Mouse (Mus musculus) cerebellum, adult 11-12 months (tissue): ENCODE measurements around the gene 4930539E08Rik.

Experiments
- DNase-seq: peaks from one replicate; pipeline ENCODE4 v3.0.0; 2022

Gene 4930539E08Rik

DNA sequence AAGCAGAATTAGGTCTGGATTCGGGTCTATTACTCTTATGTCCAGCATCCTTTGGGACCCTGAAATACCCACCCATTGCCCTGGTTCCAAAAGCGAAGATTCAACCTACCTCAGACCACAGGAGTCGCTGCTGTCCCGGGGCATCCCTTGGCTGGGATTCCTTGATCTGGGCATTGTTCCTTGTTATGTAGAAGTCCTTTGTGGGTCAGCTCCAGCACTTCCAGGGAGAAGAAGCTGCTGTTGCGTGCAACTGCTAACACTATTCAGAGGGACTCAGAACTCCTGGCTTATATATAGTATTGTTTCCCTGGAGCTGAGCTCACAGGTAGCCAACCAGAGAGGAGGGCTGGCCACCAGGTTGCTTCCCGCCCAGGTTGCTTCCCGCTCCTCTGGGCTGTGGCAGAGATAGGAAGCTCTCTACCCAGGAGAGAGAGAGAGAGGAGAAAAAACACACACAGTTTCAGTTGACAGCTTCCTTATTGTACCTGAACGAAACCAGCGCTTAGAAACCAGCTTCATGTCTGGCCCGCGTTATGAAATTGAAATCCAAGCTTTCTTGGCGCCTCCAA lies at the start of gene 4930539E08Rik:
Gene 4930539E08Rik, minus strand, starts transcription at position 265 of the 569 bp plus-strand sequence.
- no peak for DNase-seq

DNA sequence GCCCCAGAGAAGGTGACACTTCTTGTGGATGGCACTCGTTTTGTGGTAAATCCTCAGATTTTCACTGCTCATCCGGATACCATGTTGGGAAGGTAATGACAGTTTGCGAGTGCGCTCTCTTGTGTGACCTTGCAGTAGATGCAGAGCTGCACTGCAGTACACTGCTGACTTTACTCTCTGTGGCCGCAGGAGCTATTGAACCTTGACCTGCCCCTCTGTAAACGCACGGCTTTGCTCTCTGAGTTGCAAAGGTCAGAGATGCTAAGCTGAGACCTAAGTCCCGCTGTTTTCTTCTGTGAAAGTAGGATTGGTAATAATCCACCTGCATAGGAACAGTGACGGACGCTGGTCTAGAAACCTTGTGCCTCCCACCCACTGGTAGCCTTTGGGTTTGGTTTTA lies 46.5 kb upstream of the 4930539E08Rik start:
- no peak for DNase-seq

DNA sequence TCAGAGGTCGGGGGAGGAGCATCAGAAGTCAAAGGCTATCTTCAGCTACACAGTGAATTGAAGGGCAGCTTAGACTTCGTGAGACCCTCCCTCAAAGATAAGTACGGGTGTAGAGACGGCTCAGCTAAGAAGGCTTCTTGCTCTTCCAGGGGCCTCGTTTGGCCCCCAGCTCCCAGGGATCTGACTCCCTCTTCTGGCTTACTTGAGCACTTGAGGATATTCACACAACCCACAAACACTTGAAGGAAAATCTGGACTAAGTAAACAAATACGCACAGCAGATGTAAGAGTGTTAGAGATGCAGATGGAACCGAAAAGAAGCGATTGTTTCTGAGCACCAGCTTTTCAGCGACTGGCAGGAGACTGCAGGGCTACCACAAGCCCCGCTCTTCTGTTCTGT lies 45.5 kb upstream of the 4930539E08Rik start:
- DNase-seq = no peak

DNA sequence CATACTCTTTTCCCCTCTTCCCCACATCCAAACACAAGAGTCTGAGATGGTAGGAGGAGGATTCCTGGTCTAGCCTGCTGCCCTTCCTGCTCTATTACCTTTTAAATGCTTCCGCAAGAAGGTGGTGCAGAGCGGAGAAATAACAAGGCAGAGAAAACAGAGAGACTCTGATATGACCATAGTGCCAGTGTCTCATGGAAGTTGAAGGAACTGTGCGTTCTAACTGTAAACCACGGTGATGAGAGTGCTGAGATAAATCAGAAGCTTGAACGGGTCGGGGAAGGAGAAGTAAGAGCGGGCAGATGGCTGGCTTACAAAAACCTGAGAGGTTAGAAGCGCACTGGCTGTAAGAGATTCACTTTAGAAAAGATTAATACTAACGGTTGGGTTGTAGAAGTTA lies 39.3 kb upstream of the 4930539E08Rik start:
- no peak for DNase-seq

DNA sequence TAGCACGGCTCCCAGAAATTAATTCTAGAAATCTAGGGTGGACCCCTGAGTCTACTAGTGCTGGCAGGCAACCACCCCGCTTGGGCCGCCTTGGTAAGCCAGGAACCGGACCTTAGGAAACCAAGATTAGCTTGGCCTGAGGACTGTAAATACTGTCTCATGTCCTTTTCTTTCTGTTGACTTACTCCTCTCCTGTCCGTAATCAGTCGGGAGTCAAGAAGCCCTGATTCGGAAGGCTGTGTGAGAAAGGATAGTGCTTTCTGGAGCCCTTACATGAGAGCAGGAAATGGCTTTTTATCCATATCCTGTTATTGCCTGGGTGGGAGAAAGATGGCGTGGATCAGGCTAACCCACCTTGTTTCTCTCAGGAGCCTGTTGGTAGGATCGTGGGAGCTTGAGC lies 38.1 kb upstream of the 4930539E08Rik start:
- DNase-seq = no peak

DNA sequence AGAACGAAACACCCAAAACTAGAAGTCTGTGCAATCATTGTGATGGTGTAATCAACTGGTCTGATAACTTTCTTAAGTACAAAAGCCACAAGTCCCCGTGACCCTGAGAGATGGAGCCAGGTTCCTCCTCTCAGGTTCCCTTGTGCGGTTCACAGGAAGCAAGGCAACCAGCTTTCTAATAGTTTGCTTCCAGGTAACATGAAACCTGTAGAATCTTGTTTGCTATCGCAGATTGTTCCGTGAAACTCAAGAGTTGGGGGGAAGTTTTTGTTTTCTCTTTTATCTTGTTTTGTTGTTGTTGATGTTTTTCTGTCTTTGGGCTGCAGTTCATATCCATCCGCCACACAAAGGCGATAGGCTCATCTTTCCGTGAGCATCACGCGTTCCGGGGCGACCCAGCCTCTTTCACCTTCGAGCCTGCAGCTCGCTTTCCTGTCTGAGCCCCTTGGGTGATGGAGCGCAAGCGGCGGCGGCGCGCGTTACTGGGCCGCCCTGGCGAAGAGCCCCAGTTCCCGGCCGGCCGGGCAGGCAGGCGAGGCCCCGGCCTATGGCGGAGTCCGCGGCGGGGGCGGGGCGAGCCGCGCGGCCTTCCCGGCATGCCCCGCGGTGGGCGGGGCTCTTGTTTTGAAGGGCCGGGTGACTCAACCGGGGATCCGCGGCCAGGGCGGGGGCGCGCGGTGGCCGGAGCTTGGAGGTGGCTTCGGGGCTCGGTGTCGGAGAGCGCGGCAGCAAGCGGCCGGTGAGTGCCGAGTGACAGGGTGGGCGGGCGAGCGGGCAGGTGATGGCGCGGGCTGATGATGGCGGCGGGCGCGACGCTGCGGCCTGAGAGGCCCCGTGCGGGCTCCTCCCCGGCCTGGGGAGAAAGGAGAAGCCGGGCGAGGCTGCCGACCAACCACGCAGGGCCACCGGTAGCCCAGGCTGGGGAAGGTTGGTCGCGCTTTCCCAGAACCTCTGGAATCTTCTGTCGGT lies 37.0 kb upstream of the 4930539E08Rik start, which contains the start of gene Kctd20:
Gene Kctd20, plus strand, starts transcription at position 120 of the 969 bp plus-strand sequence.
- peak; percentile 94 for DNase-seq

DNA sequence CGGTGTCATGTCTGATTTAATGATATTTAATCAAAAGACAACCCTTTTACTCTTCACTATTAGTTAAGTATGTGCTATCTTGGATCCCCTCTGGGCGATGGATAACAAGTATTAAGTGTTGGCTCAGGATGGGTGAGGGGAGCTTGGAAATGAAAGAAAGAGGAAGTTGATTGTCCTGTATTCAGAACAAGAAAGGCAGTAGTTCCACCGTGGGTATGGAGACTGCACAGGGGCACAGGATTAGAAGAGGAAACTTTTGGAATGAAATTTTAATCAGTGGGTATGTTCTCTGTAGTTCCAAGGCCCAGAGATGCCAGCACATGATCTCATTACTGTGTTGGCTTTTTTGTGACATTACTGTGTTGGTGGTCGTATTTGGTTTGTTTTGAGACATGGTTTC lies 35.6 kb upstream of the 4930539E08Rik start:
- DNase-seq = no peak

DNA sequence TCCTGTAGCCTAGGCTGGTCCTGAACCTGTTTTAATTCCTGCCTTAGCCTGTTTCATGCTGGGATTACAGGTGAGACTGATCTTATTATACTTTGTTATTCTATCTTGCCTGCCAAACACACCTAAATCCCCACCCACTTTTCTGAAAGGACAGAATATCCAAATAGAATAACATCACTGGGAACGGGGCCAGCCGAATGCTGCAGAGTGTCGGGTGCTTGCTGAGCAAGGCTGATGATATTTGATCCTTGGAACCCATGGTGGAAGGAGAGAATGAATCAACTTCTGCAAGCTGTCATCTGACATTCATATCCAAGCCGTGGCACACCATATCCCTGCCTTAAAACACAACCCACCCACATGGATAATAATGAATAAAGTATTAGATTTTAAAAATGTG lies 33.5 kb upstream of the 4930539E08Rik start:
- no peak for DNase-seq

DNA sequence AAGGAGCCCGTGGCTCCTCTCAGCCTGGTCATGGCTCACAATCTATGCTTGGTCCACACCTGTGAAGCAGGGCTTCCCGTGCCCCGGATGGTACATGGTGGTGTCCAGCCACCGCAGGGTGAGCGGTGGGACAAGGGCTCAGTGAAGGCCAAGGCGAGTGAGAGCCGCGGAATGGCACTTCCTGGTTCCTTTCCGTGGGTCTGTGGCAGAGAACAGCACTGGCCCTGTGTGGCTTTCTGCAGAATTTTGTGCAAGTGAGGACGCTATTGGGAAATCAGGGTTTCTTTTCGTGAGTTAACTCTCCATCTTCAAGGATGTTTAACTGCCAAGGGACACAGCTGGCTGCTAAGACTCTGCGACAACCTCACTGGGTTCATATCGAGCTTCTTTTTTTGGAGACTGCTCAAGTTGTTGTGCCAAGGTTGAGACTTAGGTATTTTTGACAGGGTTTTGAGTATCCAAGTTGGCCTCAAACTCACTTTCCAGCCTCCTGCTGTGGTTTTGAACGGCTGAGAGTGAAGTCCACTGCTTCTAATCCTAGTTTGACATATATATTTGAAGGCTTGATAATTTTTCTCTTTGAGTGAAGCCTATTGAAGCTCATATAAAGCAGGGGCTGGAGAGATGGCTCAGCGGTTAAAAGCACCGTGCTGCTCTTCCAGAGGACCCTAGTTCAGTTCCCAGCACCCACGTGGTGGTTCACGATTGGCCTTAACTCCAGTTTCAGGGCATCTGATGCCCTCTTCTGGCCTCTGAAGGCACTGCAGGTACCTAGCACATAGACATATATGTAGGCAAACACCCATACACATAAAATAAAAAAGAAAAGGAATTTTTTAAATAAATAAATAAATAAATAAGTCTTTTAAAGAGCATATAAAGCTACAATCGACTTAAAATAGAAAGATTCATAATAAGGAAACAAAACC lies 32.2 kb upstream of the 4930539E08Rik start:
- DNase-seq = no peak

DNA sequence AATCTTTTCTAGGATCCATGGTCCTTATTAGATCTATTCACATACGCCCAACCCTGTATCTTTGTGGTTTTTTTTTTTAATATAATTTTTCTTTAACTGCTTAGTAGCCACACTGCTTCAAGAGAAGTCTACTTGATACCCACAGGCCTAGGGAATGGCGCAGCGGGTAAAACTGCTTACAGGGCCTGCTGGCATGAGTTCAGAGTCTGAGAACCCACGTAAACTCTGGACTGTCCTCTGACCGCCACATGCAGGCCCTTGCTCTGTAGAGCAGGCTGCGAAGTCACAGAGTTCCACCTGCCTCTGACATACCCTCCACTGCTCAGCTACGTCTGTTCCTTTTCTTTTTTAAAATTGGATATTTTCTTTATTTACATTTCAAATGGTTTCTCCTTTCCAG lies 29.4 kb upstream of the 4930539E08Rik start:
- DNase-seq = no peak

DNA sequence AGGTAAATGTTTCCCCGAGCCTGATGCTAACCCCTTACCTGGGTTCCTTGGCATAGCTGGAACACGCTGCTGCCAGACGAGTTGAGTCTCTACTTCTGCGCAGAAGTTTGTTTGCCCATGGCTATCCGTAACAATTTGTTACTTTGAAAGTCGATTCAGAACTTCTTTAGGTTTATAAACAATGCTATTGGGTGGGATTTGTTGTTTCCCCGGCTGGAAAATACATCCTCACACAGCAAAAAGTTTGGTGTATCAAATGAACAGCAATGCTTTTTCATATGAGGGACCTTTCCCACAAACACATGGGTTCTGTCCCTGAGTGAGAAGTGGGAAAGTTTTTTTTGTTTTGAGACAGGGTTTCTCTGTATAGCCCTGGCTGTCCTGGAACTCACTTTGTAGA lies 28.6 kb upstream of the 4930539E08Rik start, which contains the start of gene Pxt1:
Gene Pxt1, minus strand, starts transcription at position 101 of the 400 bp plus-strand sequence.
- no peak for DNase-seq

DNA sequence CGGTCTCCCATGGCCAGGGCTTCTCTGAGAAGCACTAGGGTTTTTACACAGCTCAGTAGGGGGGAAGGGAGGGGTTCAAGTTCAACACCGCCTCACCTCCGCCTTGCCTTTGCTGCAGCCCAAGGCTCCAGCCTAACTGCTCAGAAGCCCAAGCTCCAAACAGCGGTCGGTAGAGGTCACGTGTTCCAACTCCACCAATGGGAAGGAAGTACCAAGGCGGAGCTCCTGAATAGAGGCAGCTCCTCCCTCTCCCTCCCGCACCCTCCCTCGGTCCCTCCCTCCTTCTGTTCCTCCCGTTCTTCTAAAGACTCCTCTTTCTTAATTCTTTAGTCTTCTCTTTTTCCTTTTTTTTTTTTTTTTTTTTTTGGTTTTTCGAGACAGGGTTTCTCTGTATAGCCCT lies 27.0 kb upstream of the 4930539E08Rik start:
- DNase-seq = no peak

DNA sequence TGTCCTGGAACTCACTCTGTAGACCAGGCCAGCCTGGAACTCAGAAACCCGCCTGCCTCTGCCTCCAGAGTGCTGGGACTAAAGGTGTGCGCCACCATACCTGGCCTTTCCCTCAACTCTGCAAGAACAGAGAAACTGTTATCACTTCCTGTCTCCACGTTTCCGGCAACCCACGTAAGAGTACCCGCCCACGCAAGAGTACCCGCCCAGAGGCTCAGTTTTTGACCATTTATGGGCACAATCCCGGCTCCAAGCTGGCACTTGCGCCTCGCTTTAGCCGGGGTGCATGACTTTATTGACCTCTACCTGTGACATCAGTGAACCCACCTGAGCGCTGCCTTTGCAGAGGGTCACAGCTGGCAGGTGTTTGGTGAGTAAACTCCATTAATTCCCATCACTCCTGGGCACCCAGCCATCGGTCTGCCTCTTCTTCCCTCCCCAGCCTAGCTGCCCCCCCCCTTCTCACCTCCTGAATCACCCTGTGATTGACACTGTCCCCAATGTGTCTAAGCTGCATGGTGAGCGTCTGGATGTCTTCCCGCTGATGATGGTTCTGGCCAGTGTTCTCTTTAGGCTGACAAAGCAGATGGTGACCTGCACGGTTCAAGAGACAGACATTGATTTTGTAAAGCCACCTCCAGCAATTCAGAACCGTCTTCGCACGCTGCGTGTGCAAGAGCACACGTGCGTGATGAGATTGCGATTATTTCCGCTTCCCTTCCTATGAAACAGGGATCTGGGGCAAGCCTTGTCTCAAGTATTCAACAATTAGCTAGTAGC lies 25.8 kb upstream of the 4930539E08Rik start:
- DNase-seq = peak; percentile 36

DNA sequence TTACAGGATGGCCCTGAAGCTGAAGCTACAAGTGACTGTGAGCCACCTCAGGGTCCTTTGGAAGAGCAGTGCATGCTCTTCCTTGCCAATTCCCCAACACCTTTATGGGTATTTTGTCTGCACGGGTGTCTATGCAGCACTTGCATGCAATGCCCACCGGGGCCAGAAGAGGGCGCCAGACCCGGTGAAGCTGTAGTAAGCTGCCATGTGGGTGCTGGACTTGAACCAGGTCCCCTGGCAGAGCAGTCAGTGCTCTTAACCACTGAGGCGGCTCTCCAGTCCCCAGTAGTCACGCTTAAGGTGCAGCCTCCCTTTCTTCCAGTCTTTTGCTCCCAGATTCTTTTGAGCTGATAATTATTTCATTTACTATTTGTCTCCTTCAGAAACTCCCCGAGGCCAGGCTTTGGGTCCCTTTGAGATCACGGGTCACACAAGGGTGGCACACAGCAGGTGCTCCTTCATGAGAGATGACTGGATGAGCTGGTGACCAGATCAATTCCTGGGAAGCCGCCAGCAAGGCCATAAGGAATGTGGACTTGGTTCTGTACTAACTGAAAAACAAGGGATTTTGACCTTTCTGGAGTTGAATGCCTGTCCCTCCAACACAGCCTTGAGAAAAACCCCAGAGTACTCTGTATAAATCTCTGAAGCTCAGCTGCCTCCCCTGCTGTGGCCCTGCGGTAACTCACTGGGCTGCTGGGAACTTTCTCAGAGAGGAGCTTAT lies 21.7 kb upstream of the 4930539E08Rik start:
- DNase-seq = no peak

DNA sequence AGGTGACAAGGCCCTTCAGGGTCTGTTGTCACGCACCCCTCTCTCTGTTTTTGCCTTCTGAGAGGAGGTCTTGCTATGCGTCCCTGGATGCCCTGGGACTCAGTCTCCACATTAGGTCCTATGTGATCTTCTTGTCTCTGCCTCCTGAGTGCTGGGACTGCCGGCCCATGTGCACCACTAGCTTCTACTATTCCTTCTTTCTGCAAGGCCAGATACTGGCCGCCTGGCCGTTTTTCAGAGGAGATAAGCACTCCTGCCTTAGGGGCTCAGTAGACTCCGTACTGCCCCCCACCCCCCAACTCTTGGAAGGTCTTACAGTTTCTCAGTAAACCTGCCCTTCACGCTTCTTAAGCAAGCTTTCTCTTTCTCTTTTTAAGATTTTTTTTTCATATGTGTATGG lies 21.0 kb upstream of the 4930539E08Rik start:
- DNase-seq = no peak

DNA sequence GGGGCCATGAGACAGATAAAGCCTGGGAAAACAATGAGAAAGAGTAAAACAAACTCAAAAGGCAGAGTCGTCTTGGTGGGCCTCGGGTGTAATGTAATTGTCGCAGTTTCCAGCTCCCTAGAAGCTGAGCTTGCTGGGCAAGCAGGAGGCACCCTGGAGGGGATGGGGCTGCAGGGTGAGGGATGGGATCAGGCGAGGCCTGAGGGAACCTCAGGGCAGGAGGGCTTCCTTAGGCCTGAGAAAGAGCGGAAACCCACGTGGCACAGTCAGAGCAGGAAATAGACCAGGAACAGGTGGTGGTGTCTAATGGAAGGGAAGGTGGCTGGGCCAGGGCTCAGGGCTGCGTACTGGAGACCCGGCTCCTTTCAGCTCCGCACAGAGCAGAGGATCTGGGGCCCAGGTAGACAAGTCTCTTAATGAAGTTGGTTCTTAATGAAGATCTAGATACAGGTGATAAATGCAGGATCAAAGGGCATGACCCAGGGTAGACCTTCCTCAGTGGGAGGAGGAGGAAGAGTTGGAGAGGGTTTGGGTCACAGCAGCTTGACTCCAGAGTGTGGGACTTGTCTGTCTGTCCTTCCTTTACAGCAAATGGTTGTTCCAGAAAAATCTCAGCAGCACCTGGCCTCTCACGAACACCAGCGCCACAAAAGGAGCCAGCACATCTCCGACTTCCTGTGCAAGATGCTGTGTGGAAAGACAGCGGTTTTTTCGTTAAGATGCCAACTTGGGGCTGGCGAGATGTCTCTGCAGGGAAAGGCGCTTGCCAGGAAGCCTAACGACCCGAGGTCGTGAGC lies 19.2 kb upstream of the 4930539E08Rik start:
- DNase-seq = no peak

DNA sequence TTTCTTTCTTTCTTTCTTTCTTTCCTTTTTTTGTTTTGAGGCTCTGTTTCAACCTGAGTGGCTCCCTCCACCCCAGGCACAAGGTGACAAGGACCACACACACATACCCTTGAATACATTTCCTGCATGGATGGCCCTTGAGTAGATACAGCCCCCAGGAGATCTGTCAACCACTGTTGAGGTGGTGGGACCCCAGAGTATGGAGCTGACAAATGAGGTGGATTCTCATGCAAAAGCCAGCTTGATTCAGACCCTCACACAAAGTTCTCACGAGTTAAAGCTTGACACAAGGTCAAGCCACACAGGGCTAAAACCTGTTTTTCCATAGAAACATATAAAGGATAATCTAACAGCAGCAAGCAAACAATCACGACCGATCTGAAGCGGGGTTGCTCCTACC lies 17.1 kb upstream of the 4930539E08Rik start:
- no peak for DNase-seq

DNA sequence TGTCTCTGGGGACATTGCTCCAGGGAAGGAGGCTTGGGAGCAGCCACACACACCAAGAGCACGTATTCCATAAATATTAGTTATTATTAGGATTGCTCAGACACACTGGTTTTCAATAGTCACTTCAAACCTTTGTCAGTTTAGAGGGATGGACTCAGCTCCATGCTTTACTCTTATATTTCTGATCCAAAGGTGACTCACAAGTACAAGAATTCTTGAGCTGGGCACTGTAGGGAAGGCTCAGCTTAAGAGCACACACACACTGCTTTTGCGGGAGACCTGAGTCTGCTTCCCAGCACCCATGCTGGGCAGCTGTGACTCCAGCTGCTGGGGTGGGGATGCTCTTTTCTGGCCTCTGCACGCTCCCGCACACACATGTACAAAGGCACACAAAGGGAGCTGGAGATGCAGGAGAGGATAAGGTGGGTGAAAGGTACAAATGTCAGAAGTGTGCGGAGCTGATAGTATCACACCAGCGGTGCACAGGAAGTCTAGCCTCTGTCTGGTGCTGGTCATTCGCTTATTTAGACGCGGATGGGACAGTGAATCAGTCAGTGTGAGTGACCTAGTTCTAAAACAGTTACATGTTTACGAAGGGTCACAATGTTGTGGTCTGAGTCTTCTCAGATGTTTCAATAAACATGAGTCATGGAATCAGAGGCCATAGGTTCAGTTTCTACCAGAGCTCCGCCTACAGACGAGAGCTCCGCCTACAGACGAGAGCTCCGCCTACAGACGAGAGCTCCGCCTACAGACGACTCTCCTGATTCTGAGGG lies 16.5 kb upstream of the 4930539E08Rik start:
- no peak for DNase-seq

DNA sequence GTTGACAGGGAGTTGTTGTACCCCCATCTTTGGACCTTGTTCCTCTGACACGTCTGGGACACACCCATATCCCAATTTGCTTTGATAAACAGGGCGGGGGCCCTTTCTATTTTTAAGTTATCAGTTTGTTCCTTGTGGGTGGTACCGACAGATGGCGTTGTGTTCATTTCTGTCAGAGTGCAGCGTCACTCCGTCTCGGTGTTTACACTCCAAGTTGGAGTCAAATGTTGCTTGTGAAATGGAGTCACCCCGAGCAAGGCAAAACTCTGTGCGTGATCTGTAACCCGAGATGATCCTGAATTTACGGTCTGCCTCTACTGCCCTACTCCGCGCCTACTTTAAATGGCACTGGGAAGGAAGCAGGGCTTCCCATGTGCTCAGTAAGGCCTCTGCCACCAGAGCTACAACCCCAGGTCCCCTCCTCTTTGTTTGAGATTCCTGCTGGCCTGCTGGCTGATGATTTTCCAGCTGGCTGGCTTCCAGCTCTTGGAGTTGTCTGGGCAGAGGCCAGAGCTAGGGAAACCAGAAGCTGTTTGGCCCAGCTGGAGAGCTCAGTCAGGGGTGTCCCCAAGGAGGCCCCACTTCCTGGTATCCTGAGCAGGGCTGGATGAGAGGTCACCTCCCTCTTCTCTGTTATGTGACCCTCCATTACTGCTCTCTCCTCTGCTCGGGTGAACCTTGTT lies 15.4 kb upstream of the 4930539E08Rik start:
- no peak for DNase-seq
